Mouse (Mus musculus): ENCODE data around the gene Ddit4.

Gene Ddit4

DNA sequence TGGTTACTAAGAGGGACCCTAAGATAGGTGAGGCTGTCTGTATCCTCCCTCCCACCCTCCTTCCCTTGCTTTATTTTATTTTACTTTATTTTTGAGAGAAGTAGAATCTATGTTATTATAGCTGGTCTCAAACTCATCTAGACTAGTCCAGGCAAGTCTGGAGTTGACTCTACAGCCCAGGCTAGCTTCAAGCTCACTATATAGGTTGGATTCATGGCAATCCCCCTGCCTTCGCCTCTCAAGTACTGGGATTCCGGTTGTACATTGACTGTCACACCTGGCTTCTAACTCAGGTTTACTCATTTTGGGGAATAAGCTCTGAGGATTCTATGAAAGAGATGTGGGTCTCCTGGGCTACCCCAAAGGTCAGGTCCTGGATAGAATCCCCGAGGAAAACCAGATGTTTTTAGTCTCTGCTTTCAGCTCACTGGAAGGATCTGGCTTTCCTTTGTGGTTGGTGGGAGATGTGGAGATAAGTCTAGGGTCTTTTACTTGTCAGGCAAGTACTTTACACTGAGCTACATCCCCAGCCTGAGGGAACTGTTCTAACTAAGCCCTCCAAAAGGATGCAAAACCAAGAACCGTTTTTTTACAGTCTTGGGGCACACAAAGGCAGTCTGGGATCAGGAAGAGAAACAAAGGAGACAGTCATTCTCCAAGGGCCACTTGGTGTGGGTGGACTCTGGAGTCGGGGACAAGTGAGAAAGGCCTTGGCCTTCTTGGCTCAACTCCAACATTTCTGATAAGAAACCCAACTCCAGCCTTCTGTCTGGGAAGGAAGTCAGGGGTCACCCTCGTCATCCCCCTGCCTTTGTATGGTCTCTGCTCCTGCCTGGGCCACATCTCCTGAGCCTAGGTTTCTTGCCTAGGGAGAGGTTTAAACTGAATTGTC lies 3.0 kb downstream of the Ddit4 start:
- DNase-seq: no peak

DNA sequence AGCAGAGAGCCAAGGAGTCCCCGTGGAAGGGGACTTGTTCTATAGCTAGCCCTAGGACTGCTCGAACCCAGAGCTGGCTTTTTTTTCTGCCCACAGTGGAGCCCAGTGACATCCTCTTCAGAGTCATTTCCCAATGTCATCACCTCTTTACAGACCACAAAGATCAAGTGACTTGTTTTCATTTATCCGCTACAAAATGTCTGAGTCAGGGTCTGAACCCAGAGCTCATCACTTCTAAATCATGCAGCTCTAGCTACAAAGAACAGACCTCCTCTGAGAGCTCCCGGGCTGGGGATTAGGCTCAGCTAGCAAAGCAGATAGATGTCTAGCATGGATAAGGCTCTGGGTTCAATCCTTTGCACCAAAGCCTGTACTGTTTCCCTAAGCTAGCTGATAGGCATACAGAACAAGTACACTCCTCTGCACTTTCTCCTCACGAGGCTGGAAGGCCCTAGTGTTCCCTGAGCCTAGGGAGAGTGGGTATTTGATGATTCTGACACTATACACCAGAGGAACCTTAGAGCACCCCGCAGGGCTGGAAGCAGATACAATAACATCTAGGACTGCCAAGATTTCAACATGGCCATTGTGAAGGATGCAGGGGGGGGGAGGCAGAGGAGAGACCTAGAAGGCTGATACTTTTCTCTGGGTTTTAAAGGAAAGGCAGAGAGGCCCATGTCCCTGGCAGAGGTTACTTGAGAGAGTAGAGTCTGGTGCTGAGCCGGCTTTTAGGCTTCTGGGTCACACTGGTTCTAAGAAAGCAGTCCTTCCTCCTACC lies 4.1 kb downstream of the Ddit4 start:
- DNase-seq: no peak

DNA sequence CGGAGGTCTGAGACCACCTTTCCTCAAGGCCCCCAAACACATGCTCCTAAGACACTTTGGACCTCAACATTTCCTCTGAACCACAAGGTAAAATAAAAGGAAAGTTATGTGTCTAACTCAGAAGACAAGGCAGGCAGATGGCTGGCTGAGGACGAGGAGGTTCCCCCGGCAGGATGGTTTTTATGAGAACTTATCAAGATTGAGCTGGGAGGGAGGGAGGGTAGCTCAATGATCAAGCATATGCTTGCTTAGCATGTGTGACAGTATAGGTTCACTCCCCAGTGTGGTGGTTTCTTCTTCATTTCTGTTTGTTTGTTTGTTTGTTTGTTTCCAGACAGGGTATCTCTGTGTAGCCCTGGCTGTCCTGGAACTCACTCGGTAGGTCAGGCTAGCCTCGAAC lies 5.3 kb downstream of the Ddit4 start:
- DNase-seq: no peak

DNA sequence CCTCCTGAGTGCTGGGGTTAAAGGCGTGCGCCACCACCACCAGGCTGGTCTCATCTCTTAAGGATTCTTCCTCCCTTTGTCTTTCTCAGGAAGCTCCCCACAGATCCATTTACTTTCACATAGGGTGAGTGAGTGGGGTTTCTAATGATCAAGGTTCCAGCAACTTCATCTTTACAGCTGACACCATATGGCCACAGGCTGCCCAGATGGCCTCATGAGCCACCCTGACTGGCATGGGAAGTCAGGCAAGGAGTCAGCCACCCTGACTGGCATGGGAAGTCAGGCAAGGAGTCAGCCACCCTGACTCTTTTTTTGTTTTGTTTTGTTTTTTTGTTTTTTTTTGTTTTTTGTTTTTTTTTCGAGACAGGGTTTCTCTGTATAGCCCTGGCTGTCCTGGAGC lies 6.2 kb downstream of the Ddit4 start:
- no peak for DNase-seq

DNA sequence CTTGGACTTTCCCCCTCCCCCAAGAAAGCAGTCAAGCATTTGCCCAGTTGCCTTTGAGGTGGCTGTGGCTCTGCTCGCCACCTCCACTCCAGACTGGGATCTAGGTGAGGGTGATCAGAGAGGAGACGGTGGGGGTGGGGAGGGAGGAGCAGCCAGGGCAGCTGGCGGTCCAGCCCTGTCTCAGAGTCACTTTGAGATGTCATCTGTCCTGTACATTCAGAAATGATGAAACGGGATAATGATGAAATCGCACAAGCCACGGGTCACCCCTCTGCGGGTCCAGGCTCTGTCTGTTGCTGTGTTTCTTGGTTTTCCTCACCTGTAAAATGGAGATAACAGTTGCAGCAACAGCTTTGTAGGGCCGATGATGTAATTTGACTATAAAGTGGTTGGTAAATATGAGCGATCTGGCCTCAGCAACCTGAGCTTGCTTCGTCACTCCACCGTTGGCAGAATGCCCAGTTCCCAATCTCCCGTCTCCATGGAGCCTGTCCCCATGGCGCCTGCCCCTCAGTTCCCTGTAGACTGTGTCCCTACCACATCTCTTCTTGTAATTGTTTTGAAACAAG lies 8.1 kb downstream of the Ddit4 start:
- no peak for DNase-seq

DNA sequence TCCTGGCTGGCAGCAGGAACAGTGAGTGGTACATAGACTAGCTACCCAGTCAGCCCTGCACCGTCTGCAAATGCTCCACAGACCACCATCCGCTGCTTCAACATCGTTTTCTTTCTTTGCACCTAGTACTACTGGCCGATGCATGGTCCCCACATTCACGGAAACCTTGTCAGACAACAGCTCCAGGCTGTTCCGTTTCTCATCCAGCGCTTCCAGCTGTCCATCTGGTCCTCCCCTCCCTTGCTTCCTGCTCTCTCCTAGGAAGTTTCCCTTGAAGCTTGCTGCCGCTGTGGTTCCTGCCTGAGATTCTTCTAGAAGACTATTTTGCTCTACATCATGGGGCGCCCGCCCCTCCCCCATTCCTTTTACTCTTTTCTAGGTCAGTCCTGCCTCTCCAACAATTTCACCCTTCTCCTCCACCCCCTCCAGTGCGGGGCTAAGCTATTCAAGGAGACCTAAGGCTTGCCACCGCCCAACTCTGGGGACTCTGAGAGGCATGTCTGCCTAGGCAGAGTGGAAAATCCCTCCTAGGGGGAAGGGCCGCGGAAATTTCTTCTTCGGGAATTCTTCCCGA lies 8.7 kb downstream of the Ddit4 start:
- no peak for DNase-seq

DNA sequence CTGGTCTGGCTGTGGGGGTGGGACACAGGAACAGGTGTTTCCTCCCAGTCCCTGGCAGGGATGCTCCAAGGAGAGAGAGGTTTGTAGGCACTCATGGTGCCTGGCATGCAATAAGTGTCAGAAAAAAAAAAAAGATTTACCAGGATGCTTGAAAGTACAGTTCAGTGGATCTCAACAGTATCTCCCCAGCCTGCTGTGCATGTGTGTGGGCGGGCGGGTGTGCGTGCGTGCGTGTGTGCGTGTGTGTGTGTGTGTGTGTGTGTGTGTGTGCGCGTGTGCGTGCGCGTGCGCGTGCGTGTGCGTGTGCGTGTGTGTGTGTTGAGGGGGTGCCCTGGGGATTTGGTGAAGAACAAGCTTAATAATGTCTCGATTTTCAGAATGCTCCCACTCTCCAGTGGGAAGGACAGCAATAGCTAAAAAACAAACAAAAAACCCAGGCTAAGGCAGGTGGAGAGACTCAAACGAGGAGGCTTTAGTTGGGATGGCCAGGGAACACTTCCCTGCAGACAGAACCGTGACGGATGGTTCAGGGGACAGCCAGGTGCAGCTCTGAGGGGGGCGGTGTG lies 9.3 kb downstream of the Ddit4 start:
- no peak for DNase-seq

DNA sequence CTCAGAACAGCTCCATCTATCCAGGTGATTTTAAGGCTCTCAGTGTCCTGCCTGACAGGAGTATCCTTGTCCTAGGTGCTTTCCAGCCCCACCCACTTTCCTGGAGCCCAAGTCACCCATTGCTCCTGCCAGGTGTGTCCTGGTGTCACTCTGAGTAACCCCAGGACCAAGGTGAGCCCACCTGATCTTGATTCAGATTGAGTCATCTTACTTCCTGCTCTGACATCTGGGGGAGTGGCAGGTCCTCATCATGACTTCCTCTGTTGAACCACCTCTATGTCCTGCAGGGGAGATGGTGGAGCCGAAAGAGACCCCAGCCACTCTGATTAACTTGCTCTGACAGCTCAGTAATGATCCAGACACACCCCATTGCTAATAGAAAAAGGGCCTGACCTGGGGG lies 12.6 kb downstream of the Ddit4 start:
- no peak for DNase-seq

DNA sequence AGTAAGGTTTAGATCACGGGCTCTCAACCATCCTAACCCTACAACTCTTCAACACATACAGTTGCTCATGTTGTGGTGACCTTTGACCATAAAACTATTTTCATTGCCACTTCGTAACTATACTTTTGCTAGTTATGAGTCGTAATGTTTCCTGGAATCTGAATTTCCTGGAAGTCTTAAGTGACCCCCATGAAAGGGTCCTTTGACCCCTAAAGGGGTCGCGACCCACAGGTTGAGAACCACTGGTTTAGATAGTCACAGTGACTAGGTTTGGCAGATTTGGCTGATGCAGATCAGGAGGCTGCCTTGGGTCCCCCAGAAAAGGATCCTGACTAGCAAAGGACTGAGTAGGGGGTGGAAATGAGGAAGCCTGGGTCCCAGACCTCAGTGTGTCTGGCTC lies 13.0 kb downstream of the Ddit4 start:
- DNase-seq: no peak

DNA sequence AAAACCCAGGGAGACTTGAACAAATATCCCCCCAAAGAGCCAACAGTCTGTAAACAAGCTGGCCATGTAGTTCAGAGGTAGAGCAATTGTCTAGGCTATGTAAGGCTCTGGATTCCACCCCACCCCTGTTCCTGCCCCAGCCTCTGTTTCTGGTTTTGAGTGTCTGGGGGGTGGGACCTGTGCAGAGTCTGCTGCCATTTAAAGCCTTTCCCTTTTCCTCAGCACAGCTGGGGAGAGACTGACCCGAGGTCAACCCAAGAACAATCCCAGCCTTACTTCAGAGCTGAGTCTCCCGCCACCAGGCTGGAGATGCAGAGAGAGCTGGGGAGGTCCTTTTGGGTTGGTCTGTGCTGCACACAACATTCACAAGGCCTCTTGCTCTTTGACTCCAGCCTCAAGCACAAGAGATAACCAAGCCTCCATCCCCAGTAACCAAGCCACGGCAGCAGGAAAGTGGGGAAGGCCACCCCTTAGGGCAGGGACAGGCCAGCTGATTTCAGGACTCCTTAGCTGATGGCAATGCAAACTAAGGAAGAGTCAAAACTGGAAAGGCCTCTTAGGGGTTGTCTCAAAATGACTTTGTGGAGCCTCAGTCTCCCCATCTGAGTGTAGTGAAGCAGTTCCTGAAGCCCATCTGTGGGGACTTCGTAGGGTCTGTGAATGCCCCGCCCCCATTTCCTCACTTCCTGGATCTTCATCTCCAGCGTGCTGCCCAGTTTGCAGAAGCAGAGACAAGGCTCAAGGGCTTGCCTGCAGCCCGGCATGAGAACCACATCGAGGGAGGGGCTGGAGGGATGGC lies 15.4 kb downstream of the Ddit4 start:
- peak in 1 of 2 experiments; percentile 55 for DNase-seq

DNA sequence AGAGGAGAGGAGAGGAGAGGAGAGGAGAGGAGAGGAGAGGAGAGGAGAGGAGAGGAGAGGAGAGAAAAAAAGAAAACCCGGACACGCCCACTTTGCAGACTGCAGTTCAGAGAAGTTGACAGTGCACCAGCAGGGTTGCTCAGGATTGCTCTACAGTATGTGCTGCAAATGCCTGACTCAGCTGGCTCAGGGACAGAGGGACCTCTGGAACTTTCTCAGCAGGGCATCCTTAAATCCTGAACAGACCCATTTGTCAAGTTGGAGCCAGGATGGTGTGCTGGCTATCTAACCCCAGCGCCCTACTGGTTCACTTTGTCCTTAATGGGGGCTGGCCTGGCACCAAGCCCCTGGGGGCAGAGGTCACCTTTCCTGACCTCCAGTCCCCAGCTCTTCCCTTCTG lies 17.6 kb downstream of the Ddit4 start:
- DNase-seq: no peak

DNA sequence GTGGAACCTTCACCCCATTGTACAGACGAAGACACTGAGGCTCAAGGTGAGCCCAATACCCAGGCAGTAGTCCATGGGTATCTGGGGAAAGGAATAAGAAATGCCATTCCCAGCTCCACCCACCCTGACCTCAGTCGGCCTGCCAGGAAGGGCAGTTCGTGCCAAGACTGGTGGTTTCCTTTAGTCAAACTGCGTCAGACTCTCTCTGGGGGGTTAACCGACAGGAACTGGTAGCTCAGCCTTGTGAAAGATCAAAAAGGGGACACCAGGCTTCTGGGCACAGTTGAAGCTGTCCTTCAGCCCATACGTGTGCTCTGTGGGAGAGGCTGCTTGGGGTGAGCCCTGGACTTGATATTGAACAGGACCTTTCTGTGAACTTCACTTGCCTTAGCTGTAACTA lies 19.1 kb downstream of the Ddit4 start:
- DNase-seq: peak in 1 of 2 experiments; percentile 12

DNA sequence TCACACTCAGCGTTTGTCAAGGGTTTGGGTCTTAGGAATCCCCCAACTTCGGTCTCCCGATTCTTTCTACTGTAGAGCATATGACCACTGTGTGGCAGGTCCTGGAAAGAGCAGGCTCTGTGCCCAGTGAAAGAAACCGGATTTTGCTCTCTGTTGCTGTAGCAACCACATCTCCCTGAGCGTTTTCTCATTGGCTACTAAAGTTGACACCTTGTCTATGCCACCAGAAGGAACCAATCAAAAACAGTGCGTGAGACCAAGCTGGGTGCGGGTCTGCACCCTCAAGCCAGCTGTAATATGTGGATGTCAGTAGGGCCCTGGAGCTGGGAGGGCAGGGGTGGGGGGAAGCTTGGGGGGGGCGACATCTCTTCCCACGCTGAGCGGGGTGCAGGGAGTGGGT lies 20.6 kb downstream of the Ddit4 start:
- no peak for DNase-seq

DNA sequence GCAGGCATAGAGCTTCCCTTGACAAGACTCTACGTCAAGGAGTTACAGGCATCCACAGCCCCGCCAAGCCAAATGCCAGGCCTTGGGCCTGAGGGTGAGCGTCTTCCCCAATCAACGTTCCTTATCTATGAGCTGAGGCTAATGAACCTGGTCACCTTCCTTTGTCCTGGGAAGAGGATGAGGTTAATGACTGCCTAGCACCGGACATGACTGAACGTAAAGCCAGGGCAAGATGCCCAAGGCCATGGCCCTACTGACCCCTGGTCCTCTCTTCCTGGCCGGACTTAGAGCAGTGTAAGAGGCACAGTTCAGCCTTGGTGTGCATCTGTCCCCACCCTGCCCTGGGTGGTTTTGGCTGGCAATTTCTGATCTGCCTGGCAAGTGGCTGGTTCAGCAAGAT lies 22.4 kb downstream of the Ddit4 start:
- DNase-seq: no peak

DNA sequence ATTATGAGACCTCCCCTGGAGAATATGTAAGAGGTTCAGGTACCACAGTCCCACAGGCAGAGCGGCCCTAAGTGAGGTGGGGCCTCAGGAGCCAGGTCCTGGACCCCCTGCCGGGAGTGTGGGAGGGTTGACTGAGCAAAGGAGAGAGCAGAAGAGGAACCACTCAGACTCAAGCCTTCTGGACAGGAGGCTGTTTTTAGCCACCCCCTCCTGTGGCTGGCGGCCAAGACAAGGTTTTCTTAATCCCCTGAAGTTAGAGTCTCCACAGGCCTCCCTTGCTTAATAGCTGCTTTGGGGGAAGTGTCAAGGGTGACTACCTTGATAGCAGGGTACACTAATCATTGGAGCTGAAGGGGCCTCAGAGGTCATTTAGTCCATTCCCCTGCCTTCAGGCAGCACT lies 27.3 kb downstream of the Ddit4 start:
- DNase-seq: no peak

DNA sequence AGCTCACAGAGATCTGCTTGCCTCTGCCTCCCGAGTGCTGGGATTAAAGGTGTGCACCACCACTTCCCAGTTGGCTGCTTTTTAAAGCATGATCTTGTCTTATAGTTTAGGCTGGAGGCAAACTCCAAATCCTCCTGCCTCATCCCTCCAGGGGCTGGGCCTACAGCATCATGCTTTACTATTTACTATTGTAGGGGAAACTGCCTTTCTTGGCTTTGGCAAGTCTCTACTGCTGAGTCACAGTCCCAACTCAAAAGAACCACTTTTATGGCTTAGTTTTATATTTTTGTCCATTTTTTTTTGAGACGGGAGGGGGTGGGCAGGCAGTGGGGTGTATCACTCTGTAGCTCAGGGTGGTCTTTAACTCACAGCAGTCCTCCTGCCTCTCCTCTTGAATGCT lies 28.1 kb downstream of the Ddit4 start:
- DNase-seq: no peak

DNA sequence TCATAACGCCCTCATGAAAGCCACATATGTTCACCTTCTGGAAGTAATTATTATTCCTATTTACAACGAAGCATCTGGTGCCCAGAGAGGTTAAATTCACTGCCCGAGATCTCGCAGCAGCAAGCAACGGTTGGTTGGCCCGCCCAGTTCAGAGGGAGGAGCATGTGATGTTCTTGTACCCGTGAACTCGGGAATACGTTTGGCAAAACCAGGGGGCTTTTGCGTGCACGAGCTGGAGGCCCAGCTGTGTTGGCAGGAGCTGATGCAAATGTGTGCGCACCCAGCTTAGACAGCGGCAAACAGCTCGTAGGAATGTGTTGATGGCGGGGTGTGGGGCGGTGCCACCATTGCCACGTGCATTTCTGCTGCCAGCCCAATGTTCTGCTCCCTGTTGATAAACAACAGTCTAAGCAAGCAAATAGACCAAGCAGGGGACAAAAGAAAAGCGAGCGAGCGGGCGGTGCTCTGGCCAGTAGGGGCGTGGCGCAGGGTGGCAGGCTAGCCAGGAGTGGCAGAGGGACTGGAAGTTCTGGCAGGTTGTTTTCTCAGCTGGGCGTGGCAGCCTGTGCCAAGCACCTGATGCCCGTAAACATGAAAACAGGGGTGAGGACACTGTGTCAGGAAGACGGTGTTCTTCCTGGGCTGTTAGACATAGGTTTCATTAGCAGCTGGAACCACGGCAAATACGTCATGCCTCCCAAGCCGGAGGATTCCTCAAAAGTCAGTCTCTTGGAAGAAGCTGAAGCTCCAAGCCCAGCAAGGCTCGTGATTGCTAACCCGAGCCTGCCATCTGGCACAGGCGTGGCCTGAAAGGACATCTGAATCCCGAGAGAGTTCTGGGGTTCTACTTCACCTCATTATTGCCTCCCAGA lies 30.6 kb downstream of the Ddit4 start:
- DNase-seq: peak; percentile 56 to 58

DNA sequence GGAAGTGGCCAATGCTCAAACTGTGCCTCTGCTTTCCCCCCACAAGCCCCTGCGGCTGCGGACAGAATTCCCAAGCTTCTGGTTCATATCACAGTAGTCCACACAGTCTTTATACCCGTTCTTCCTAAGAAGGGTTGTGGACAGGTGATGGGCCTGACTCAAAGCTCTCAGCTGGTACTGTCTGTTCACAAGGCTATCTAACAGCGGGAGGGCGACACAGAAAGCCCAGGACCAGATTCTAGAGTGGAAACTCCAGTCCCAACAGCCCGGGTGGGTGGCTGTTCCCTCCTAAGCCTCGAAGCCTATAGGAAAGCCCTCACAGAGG lies 31.2 kb downstream of the Ddit4 start:
- peak; percentile 27 to 29 for DNase-seq

DNA sequence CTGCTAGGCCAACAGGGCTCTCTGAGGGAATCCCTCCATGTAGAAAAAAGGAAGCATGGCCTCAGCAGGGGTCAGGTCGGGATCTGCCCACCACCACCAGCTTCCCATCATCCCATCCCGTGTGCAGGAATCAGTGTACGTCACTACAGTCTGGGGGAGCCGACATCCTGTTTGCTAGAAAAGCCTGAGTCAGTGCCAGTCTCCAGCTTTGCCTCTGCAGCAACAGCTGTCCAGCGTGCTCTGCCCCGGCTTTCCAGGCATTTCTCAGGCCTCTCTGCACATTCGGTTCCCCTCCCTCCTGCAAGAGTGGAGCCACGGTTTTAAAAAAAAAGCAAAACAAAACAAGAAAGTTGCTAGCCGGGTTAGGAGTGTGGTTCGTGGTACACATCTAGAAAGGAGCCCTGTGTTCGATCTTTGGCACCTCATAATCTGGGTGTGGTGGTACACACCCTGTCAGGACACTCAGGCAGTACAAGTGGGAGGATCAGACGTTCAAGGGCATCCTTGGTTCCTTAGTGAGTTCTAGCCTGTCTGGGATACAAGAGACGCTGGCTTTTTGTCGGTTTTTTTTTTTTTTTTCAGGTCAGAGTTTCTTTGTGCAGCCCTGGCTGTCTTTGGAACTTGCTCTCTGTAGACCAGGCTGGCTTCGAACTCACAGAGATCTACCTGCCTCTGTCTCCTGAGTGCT lies 32.0 kb downstream of the Ddit4 start:
- DNase-seq: no peak

DNA sequence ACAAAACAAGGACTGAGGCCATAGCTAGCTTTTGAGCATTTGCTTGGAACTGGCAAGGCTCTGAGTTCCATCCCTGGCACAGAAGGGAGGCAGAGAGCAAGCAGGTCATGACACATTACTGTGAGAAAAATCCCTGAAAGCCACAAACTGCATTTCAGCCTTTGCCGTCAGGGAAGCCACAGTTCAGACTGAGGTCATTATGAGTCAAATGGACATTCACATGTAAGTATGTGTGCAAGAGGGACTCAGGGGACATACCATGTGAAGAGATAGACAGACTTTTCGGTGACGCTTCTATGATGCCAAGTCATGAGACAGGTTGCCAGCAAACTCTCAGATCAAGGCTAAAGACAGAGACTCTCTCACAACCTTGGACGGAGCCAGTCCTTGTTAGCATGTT lies 33.5 kb downstream of the Ddit4 start:
- DNase-seq: no peak

DNA sequence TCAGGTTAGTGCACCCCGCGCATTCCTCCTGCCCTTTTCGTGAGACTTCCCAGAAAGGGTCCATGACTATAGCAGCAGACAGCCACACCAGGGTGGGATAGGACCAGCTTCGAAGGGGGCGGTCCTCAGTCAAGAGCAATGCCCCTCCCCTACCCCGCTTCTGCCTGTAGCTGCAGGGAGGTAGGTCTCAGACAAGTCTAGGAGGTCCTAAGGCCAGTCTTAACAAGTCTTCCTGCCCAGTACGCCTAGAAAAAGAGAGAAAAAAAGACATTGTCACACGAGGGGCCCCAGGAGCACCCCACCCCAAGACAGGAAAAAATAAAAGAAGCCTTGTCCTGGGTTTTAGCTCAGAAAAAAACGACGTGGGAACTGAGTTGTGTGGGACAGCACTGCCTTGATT lies 35.0 kb downstream of the Ddit4 start:
- DNase-seq: peak in 1 of 2 experiments; percentile 67

Data from thymus, postnatal 36 days (tissue).